Mouse (Mus musculus): ENCODE data around the gene Naa20.

The Naa20 gene

DNA sequence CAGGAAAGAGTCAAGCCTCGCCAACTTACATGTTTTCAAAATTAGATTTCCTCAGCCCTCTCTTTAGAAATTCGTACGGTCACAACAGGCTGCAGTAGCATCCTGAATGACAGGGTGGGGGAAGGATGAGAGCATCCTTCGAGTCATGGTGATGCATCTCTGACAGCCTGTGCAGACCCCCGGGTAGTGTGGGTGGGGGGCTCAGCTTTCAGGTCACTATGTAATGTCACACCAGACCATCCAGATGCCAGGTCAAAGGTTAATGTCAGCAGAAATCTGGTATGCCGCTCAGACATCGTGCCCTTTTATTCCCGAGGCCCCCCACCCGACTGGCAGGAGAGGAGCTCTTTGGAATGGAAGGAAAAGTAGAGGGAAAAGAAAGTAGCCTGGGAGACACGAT lies 48.3 kb downstream of the Naa20 start:
- DNase-seq (ENCODE audit: low read depth): no peak

GRCm38 (mm10) chr2:145952726-145953125 lies 50.8 kb downstream of the Naa20 start:
- DNase-seq (ENCODE audit: low read depth): no peak

DNA sequence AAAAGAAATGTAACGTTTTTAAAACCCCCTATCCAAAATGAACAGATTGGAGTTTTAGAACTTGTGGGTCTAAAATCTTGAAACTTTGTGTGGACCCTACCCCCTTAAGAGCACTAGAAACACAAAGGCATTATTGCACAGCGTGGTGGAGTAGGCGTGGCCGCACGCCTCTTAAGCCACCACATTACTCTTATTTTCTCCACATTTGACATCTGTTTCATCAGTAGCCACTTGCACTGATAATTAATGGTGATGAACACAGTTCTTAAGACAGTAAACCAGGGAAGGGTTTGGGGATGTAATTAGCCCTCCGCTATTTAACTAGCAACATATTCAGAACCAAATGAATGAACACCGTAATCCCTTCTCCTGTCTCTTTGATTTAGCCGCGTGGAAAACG lies 53.9 kb downstream of the Naa20 start:
- no peak for DNase-seq (ENCODE audit: low read depth)

GRCm38 (mm10) chr2:145956318-145956717 lies 54.4 kb downstream of the Naa20 start:
- no peak for DNase-seq (ENCODE audit: low read depth)

- peak; percentile 64 for DNase-seq (ENCODE audit: low read depth)
Observed at GRCm38 (mm10) chr2:145957450-145957849, 55.6 kb downstream of the Naa20 start.

- DNase-seq (ENCODE audit: low read depth): no peak
Observed at GRCm38 (mm10) chr2:145958097-145958496, 56.2 kb downstream of the Naa20 start.

GRCm38 (mm10) chr2:145958551-145958950 lies 56.7 kb downstream of the Naa20 start:
- no peak for DNase-seq (ENCODE audit: low read depth)

GRCm38 (mm10) chr2:145961861-145962260 lies 60.0 kb downstream of the Naa20 start:
- no peak for DNase-seq (ENCODE audit: low read depth)

Measured in NIH3T3 (cell line).